Mouse (Mus musculus) intestine, embryonic 14.5 days (tissue): ENCODE measurements around the gene Edem3. TPM values are rescaled to one million over a fixed set of nuclear protein-coding genes. Genes with fewer than 3 reads are reported as not detected.

Experiments used
- ATAC-seq: fragments of 200-750 bp; cut with Nextera tagmentation; replicated peaks from 2 replicates; pipeline ENCODE4 v1.8.0; 2017; ENCODE audit warnings: low read depth, moderate number of reproducible peaks, moderate TSS enrichment, moderate library complexity; ENCODE audit not compliant: low FRiP score, low TSS enrichment
- DNase-seq: peaks from one replicate; pipeline ENCODE4 v3.0.0-alpha.2; 2018; ENCODE audit warnings: low spot score
- H3K27ac ChIP-seq: fragments of 300-500 bp; sonication (generic); 2 replicates; pipeline ENCODE4 v1.5.1; 2014; ENCODE audit warnings: low read depth, mild to moderate bottlenecking, control low read depth
- H3K27me3 ChIP-seq: fragments of 300-500 bp; sonication (generic); replicated peaks from 2 replicates; pipeline ENCODE4 v1.6.1; 2014; ENCODE audit warnings: low read length, control low read depth; ENCODE audit not compliant: control insufficient read depth, insufficient read depth
- H3K36me3 ChIP-seq: fragments of 300-500 bp; sonication (generic); 2 replicates; pipeline ENCODE4 v1.6.1; 2014; ENCODE audit warnings: low read length, control low read depth; ENCODE audit not compliant: control insufficient read depth, insufficient read depth
- H3K4me1 ChIP-seq: fragments of 300-500 bp; sonication (generic); replicated peaks from 2 replicates; pipeline ENCODE4 v1.6.1; 2014; ENCODE audit warnings: low read length, control low read depth, mixed read lengths; ENCODE audit not compliant: control insufficient read depth, insufficient read depth
- H3K4me2 ChIP-seq: fragments of 300-500 bp; sonication (generic); 2 replicates; pipeline ENCODE4 v1.6.1; 2014; ENCODE audit warnings: low read length
- H3K4me3 ChIP-seq: fragments of 300-500 bp; sonication (generic); 2 replicates; pipeline ENCODE4 v1.5.1; 2014; ENCODE audit warnings: low read depth, low read length, control low read depth, mixed read lengths
- H3K9ac ChIP-seq: fragments of 300-500 bp; sonication (generic); 2 replicates; pipeline ENCODE4 v1.6.1; 2014; ENCODE audit warnings: mild to moderate bottlenecking, low read length
- H3K9me3 ChIP-seq: fragments of 300-500 bp; sonication (generic); 2 replicates; pipeline ENCODE4 v1.6.1; 2016; ENCODE audit warnings: low read length, control low read depth; ENCODE audit not compliant: control insufficient read depth
- WGBS: fragments of 180-500 bp; shearing (Covaris S2); extraction: QIAGEN DNeasy Blood & Tissue Kit; methylation state at CpG from one replicate; pipeline ENCODE4 v1.1.7; 2014; 5-methylcytosine and 5-hydroxymethylcytosine counted together
- polyA plus RNA-seq: library from polyadenylated mRNA; unstranded; fragments of >200 nt; fragmentation: Nextera tagmentation; extraction: Ambion mirVana; gene quantifications from 2 replicates; pipeline ENCODE4 v1.2.1, GENCODE M21; 2014

Edem3 gene
- polyA plus RNA-seq, 1 experiment from 2014 or later = 17.1 TPM

GRCm38 (mm10) chr1:151713622-151714021 is 41.5 kb upstream of the Edem3 start:
- H3K36me3 ChIP-seq = no peaks in the 10 kb centered on the region
- H3K9ac ChIP-seq = no peak overlapping the region
- H3K9me3 ChIP-seq = no peaks in the 10 kb centered on the region
- peaks cover 9% of the 10 kb centered on the region for H3K4me1 ChIP-seq
- H3K4me2 ChIP-seq = no peak overlapping the region
- DNase-seq (no peak), ATAC-seq (no peak)
- H3K27ac ChIP-seq = no peak overlapping the region
- H3K4me3 ChIP-seq = no peak overlapping the region
- no peaks in the 10 kb centered on the region for H3K27me3 ChIP-seq

- Histone ChIP-seq H3K4me3 (no peak overlapping the region), H3K9me3 (no peaks in the 10 kb centered on the region), H3K36me3 (no peaks in the 10 kb centered on the region), H3K4me1 (no peaks in the 10 kb centered on the region), H3K27me3 (no peaks in the 10 kb centered on the region), H3K4me2 (no peak overlapping the region), H3K27ac (no peak overlapping the region), H3K9ac (no peak overlapping the region)
- no peak for DNase-seq
- ATAC-seq = no peak
- 85% methylated on average over 11 of the region's 11 CpGs for WGBS
These were observed 39.0 kb upstream of the Edem3 start for GRCm38 (mm10) chr1:151716024-151716710.

GRCm38 (mm10) chr1:151717624-151718023 is 37.5 kb upstream of the Edem3 start:
- WGBS = 96% methylated on average over 5 of the region's 5 CpGs
- no peaks in the 10 kb centered on the region for H3K36me3 ChIP-seq
- no peak overlapping the region for H3K4me2 ChIP-seq

GRCm38 (mm10) chr1:151718575-151718974 is 36.6 kb upstream of the Edem3 start:
- H3K9me3 ChIP-seq = no peaks in the 10 kb centered on the region
- ATAC-seq = no peak
- no peak overlapping the region for H3K4me3 ChIP-seq
- H3K4me1 ChIP-seq = no peaks in the 10 kb centered on the region
- H3K27ac ChIP-seq = no peak overlapping the region
- no peaks in the 10 kb centered on the region for H3K27me3 ChIP-seq
- no peak overlapping the region for H3K4me2 ChIP-seq
- no peak for DNase-seq
- H3K36me3 ChIP-seq = no peaks in the 10 kb centered on the region
- WGBS = 76% methylated on average over 8 of the region's 8 CpGs
- H3K9ac ChIP-seq = no peak overlapping the region

More at GRCm38 (mm10) chr1:151717624-151718023, 37.5 kb upstream of the Edem3 start:
- H3K9ac ChIP-seq = no peak overlapping the region
- DNase-seq (no peak), ATAC-seq (no peak)
- H3K4me1 ChIP-seq = no peaks in the 10 kb centered on the region
- no peaks in the 10 kb centered on the region for H3K27me3 ChIP-seq
- no peaks in the 10 kb centered on the region for H3K9me3 ChIP-seq
- no peak overlapping the region for H3K27ac ChIP-seq
- H3K4me3 ChIP-seq = no peak overlapping the region

GRCm38 (mm10) chr1:151719911-151720310 is 35.3 kb upstream of the Edem3 start:
- Histone ChIP-seq H3K4me1 (no peaks in the 10 kb centered on the region), H3K9me3 (no peaks in the 10 kb centered on the region), H3K4me3 (no peak overlapping the region), H3K27me3 (no peaks in the 10 kb centered on the region), H3K4me2 (no peak overlapping the region), H3K36me3 (no peaks in the 10 kb centered on the region), H3K9ac (no peak overlapping the region), H3K27ac (no peak overlapping the region)
- WGBS = 63% methylated on average over 5 of the region's 5 CpGs
- DNase-seq (no peak), ATAC-seq (no peak)

- WGBS = 93% methylated on average over 2 of the region's 2 CpGs
- Histone ChIP-seq H3K9ac (no peak overlapping the region), H3K4me2 (no peak overlapping the region), H3K4me3 (no peak overlapping the region), H3K4me1 (no peaks in the 10 kb centered on the region), H3K9me3 (no peaks in the 10 kb centered on the region), H3K27ac (no peak overlapping the region), H3K27me3 (no peaks in the 10 kb centered on the region), H3K36me3 (no peaks in the 10 kb centered on the region)
- no peak for ATAC-seq
- no peak for DNase-seq
These were observed 34.6 kb upstream of the Edem3 start for GRCm38 (mm10) chr1:151720566-151720965.

GRCm38 (mm10) chr1:151721357-151721983 is 33.7 kb upstream of the Edem3 start:
- no peaks in the 10 kb centered on the region for H3K9me3 ChIP-seq
- H3K4me3 ChIP-seq = no peak overlapping the region
- H3K4me2 ChIP-seq = no peak overlapping the region
- H3K36me3 ChIP-seq = no peaks in the 10 kb centered on the region
- H3K27me3 ChIP-seq = no peaks in the 10 kb centered on the region
- no peaks in the 10 kb centered on the region for H3K4me1 ChIP-seq
- DNase-seq (no peak), ATAC-seq (no peak)
- 66% methylated on average over 10 of the region's 10 CpGs for WGBS
- H3K9ac ChIP-seq = no peak overlapping the region
- no peak overlapping the region for H3K27ac ChIP-seq

- no peak for DNase-seq
- no peak overlapping the region for H3K9ac ChIP-seq
- no peak overlapping the region for H3K27ac ChIP-seq
- H3K9me3 ChIP-seq = no peaks in the 10 kb centered on the region
- no peak overlapping the region for H3K4me3 ChIP-seq
- no peaks in the 10 kb centered on the region for H3K27me3 ChIP-seq
- no peak overlapping the region for H3K4me2 ChIP-seq
- no peak for ATAC-seq
- no peaks in the 10 kb centered on the region for H3K4me1 ChIP-seq
- H3K36me3 ChIP-seq = no peaks in the 10 kb centered on the region
- WGBS = 81% methylated on average over 4 of the region's 4 CpGs
These were observed 31.4 kb upstream of the Edem3 start for GRCm38 (mm10) chr1:151723771-151724170.

- ATAC-seq (no peak), DNase-seq (no peak)
- 64% methylated on average over 2 of the region's 2 CpGs for whole genome bisulfite sequencing
These were observed 29.6 kb upstream of the Edem3 start for GRCm38 (mm10) chr1:151725590-151725989.

More at GRCm38 (mm10) chr1:151725590-151725989, 29.6 kb upstream of the Edem3 start:
- no peak overlapping the region for H3K27ac ChIP-seq
- no peaks in the 10 kb centered on the region for H3K27me3 ChIP-seq
- H3K4me1 ChIP-seq = no peaks in the 10 kb centered on the region
- no peak overlapping the region for H3K9ac ChIP-seq
- no peaks in the 10 kb centered on the region for H3K9me3 ChIP-seq
- no peaks in the 10 kb centered on the region for H3K36me3 ChIP-seq
- H3K4me3 ChIP-seq = no peak overlapping the region
- H3K4me2 ChIP-seq = no peak overlapping the region
